Mouse (Mus musculus) erythroblast, embryonic 14.5 days (primary cell): ENCODE measurements around the gene Gm21970.

ENCODE experiments used
- GATA1 ChIP-seq: IDR thresholded peaks from 2 replicates; pipeline ENCODE4 v1.6.1; 2012; ENCODE audit warnings: low read length, inconsistent platforms, mixed read lengths
- TAL1 ChIP-seq: IDR thresholded peaks from 3 replicates; pipeline ENCODE4 v1.6.1; 2012; ENCODE audit warnings: low read length, inconsistent platforms, mixed read lengths

DNA sequence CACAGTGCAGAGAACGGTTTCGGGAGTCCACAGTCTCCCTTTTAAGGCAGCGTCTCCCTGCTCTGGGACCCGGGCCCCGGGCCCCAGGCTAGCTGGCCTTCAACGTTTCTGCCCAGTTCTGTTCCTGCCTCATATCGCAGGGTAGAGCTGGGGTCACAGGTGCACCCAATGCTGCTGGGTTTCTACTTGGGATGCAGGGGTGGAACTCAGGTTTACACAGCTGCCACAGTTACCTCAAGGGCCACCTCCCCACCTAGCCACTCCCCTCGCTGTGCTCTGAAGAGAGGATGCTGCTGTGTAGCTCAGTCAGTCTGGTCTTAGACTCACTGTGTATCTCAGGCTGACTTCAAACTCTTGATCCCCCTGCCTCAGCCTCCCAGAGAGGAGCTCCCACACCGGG is 45.0 kb upstream of the Gm21970 start:
- TF ChIP-seq TAL1: no peak
- no peak for TF ChIP-seq GATA1
